Mouse (Mus musculus): ENCODE results near the gene Stk17b.
"Not testable (repeated sequence)": the region's sequence is repeated elsewhere in the genome, so short reads cannot be mapped to it uniquely, and the experiment has no call there.

The Stk17b gene

GRCm38 (mm10) chr1:53782079-53782478 is 2.9 kb downstream of the Stk17b start:
- no peak for DNase-seq (ENCODE audit: low spot score)

DNA sequence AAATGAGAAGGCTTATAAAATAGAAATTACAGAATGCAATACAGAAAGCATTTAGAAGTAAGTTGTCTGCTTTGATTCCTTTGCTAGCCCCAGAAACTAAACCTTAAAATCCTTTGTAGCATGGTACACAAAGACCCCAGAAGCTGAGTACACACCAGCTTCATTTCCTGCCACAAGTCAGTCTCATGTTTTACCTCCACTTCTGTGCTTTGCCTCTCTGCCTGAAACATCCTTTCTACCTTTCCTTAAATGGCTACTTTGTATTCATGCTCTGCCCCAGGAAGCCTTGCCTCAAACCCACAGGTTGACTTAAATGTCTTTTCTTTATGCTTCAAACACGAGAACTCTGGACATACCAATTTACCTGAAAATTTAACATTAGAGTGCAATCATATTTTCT is 3.7 kb downstream of the Stk17b start:
- no peak for DNase-seq (ENCODE audit: low spot score)

DNA sequence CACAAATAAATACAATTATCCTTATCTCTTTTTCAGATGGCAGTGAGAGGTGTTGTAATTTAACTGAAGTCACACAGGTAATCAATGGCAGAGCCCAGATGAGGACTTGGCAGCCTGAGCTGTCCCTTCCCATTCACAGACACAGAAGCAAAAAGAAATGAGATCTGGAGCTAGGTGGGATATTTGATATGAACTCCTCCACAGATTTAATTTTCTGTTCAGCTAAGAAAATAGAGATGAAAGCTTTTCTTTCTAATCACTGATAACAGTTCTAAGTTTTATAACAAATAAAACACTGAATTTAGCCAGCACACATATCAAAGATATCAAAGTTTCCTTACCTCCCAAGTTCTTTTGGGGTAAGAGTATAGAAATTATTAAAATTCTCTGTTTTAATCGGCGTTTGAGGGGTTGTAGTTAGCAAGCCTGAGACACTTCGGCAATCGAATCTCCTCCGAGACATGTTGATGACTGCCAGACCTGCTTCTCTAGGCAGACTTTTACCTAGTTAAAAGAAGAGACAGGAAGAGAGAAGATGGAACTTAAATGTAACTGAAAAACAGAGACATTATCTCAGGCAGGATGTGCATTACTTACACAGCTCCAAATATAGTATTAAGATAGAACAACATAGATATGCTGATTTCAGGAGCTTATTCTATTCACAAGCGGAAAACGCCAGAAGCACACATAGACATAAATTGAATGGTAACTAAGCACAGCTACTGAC is 8.7 kb downstream of the Stk17b start:
- no peak for DNase-seq (ENCODE audit: low spot score)

DNA sequence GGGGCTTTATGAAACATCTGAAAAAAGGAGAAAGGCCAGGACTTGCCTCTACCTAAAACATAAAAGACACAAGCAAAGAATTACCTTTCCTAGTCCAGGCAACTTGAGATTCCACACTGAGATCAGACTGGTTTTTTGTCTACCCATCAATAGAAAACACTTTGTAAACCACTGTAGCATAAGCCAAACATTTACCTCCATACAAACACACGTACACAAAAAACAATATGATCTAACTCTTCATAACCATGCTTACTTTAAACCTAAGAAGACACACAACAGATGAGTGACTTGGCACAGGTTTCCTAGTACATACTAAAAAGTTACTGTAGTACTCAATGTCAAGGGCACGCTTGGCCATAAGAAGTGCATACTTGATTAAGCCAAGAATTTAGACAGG is 9.5 kb downstream of the Stk17b start:
- no peak for DNase-seq (ENCODE audit: low spot score)

DNA sequence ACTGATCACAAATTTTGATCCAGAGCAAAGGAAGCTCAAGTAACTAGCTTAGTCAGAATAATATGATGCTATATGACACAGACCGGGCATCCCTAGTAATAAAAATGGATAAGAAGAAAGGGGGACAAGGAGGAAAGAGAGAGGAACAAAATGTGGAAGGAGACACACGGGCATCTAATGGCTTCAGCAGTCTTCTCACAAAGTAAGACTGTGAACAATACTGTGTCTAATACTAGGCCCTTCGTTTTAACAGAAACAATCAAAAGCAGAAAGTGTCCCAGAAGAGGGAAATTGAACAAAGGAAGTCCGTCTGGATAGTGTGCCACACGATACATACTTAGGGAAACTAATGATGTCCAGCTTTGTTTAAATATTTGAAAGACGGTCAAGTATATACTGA is 10.0 kb downstream of the Stk17b start:
- no peak for DNase-seq (ENCODE audit: low spot score)

- no peak for DNase-seq (ENCODE audit: low spot score)
Measured at GRCm38 (mm10) chr1:53774571-53774970, 10.5 kb downstream of the Stk17b start.

- no peak for DNase-seq (ENCODE audit: low spot score)
Measured at GRCm38 (mm10) chr1:53773994-53774393, 11.0 kb downstream of the Stk17b start.

DNA sequence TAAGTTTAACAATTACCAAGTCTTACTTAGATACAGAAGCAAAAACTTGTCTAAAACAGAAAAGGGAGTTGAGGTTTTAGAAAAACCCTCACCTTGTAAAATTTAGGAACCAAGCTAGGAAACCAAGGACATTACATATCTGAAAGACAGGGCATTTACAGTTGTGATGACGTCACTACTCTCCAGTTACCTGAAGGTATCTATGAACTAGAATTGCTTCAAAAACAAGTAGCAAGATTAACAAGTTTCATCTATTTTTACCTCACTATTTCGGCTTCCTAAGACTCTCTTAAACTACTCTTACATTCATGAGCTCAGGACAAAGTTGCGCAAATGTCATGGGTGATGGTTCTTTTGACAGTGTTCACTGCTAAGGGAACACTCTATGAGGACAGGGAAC is 12.1 kb downstream of the Stk17b start:
- DNase-seq (ENCODE audit: low spot score) = no peak

- no peak for DNase-seq (ENCODE audit: low spot score)
Measured at GRCm38 (mm10) chr1:53771476-53771875, 13.5 kb downstream of the Stk17b start.

- DNase-seq (ENCODE audit: low spot score) = no peak
Measured at GRCm38 (mm10) chr1:53766112-53766511, 18.9 kb downstream of the Stk17b start.

DNA sequence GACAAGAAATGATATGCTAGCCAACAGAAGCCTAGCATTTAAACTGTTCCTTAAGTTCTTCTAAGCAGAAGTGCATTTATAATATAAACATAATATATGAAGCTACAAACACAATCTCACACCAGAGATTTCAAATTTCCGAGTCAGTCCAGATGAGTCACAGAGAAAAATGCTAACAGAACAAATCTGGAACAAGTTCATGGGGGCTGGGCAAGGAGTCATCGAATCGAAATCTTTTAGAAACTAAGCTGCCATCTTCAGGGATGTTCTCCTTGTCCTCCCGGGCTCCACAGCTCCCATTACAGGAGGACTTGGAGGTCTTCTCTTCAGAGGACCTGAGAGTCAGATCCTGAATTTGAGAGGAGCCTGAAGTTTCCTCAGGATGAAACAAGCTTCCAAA is 27.7 kb downstream of the Stk17b start:
- no peak for DNase-seq (ENCODE audit: low spot score)

DNA sequence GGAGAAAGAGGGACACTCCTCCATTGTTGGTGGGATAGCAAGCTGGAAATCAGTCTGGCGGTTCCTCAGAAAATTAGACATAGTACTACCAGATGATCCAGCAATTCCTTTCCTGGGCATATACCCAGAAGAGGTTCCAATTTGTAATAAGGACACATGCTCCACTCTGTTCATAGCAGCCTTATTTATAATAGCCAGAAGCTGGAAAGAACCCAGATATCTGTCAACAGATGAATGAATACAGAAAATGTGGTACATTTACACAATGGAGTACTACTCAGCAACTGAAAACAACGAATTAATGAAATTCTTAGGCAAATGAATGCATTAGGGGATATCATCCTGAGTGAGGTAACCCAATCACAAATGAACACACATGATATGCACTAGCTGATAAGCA is 31.5 kb downstream of the Stk17b start:
- not testable (repeated sequence) for DNase-seq (ENCODE audit: low spot score)

GRCm38 (mm10) chr1:53751144-53751543 is 33.9 kb downstream of the Stk17b start:
- no peak for DNase-seq (ENCODE audit: low spot score)

DNA sequence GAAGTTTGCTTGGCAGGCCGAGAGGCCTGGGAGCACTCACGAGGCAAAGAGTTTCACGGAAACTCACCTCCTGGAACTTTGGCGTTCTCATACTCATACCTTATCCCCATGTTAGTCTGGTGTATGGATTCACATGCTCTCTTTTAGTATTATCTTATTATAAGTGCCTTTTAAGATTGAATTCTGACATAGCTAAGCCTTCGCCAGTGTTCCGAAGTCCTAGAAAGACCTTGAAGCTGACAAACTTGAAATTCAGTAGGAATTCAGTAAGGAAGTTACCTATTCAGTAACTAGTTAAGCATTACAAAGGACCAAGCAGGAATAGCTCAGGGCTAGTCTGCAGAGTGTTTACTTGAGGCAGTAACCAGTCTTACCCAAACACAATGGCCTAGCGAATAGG is 34.3 kb downstream of the Stk17b start:
- not testable (repeated sequence) for DNase-seq (ENCODE audit: low spot score)

DNA sequence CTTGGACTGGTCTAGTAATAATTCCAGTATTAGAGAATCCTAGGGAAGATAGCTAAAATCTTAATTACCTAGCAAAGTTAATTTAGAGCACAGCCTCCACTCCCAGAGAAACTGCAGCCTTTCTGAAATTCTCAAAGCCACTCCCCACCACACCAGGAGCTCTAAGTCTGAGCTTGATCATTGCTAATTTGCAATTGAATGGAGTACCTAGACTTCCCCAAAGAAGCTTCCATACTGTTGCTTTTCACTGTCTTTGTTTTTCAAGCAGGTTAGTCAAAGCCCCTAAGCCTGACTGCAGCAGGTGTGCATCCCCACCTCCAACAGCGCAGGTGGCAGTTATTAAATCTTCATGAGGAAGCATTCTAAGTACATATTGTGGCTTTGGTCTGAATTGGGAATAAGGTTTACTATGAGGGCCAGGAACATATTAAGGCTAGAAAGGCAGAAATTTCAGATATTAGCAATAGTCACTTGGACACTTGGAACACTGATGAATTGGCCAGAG is 35.1 kb downstream of the Stk17b start:
- DNase-seq (ENCODE audit: low spot score) = not testable (repeated sequence)

DNA sequence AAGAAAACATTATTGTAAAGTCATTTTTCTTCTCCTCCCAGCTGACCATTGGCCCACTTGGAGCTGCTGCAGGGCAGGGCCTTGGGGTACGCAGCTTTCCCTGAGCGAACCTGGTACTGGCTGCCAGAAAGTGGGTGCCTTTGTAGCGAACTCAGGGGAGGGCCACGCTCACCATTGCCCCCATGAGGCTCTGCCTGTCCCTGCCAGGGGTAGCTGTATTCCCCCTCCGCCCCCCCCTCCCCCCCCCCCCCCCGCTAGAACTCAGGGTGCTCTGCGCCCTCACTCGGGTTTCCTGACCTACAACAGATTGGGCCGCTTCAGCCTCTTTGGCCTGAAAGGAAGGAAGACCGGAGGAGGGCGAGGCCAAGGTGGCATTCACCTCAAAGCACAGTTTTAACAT is 36.5 kb downstream of the Stk17b start:
- DNase-seq (ENCODE audit: low spot score) = peak; percentile 3

- DNase-seq (ENCODE audit: low spot score) = no peak
Measured at GRCm38 (mm10) chr1:53746001-53746400, 39.0 kb downstream of the Stk17b start.

GRCm38 (mm10) chr1:53741742-53742458 is 43.1 kb downstream of the Stk17b start:
- no peak for DNase-seq (ENCODE audit: low spot score)

- DNase-seq (ENCODE audit: low spot score) = no peak
Measured at GRCm38 (mm10) chr1:53740777-53741336, 44.2 kb downstream of the Stk17b start.

GRCm38 (mm10) chr1:53740077-53740776 is 44.8 kb downstream of the Stk17b start:
- not testable (repeated sequence) for DNase-seq (ENCODE audit: low spot score)

GRCm38 (mm10) chr1:53736583-53736982 is 48.4 kb downstream of the Stk17b start:
- DNase-seq (ENCODE audit: low spot score) = no peak

DNA sequence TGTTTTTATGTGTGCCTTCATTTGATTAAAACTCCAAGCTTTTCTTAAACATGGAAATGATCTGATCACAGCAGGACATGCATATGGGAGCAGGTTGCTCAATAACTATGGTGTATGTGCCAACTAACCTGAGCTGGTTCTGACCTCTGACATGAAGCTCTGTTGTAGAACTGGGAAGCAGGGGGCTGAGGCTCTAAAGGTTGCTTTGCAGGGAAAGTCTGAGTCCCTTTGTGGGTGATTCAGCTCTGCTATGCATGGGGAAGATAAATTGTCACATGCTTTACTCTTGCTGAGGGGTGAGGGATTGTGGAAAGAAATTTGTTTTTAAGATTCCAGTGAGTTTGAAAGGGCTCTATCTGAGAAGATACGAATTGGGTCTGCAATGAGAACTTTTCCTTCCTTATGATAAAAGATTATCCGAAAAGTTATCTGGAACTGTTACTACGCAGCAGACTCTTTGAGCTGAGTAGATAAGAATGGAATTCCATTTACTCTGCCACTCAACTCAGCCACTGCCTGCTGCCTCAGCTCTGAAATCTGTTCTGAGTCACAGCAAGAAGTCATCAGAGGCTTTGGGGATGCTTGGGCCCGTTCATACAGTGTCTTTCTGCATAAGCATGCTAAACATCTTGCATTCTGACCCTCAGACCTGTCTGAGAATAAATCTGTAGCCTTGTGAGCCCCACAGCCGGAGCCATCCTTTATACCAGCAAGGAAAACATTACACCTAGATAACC is 56.4 kb downstream of the Stk17b start:
- DNase-seq (ENCODE audit: low spot score) = no peak

All from retina, embryonic 14.5 days (tissue).